Comparison of ENCODE assay signal across 23 mouse cellular contexts in the genomic region with DNA sequence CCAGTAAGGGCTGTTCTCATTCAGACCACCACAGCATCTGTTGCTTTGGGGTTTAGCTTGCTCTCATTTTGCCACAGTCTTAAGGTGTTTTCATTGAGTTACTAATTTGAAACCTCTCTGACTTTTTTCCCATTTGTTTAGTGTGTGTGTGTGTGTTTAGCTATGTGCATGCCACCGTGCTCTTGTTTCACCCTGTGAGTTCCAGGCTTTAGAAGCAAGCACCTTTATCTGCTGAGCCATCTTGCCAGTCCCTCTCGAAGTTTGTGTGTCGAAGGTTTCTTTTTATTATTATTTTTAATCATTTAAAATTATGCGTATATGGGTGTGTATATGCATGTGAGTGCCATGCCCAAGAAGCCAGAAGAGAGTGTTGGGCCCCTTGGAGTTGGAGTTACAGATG. TPM values are rescaled to one million over a fixed set of nuclear protein-coding genes. Genes with fewer than 3 reads are reported as not detected.
DNase-seq lines count a peak whose midpoint lies in the region; ATAC-seq and TF ChIP-seq lines count a peak whose summit lies in the region.
"Had no signal": no experiment of that assay in that cellular context is flagged by ENCODE, and none has a peak within 500 bp of the region (broad histone marks: within the 10 kb centered on the region; RNA-seq: fewer than 3 reads in every experiment).

No protein-coding gene starts in this region.

- ATAC-seq in midbrain, embryonic 11.5 days (ENCODE audit: low FRiP score), result no peak
- no peak for ATAC-seq in midbrain, embryonic 16.5 days
- ATAC-seq in stomach, postnatal 0 days (ENCODE audit: low FRiP score, low TSS enrichment), result no peak
- ATAC-seq: activated CD4-positive, CD25-positive, alpha-beta regulatory T cell, adult 4 months; CD4-positive, CD25-positive, alpha-beta regulatory T cell, adult 4 months; Patski had no signal

- H3K9ac ChIP-seq in midbrain, embryonic 11.5 days (ENCODE audit: low read length), result no peak overlapping the region
- no peak overlapping the region for H3K9ac ChIP-seq in midbrain, embryonic 16.5 days (ENCODE audit: low read depth, low read length)
- no peak overlapping the region for H3K9ac ChIP-seq in stomach, postnatal 0 days (ENCODE audit: low read length)

- TF ChIP-seq EP300 in stomach, postnatal 0 days (optimal IDR thresholded peaks at IDR 0.05), result no peak

- no peak overlapping the region for H3K4me3 ChIP-seq in midbrain, embryonic 11.5 days (ENCODE audit: low read depth, low read length)
- no peak overlapping the region for H3K4me3 ChIP-seq in midbrain, embryonic 16.5 days (ENCODE audit: low read depth, low read length)
- H3K4me3 ChIP-seq in brown adipose tissue, adult 24 weeks (ENCODE audit: insufficient read depth, low read depth, low read length), result no peak overlapping the region
- H3K4me3 ChIP-seq in stomach, postnatal 0 days (ENCODE audit: low read depth, low read length), result no peak overlapping the region

- H3K4me1 ChIP-seq in midbrain, embryonic 11.5 days (ENCODE audit: control insufficient read depth, insufficient read depth, low read length), result peaks cover 4% of the 10 kb centered on the region; the same call in 1 of the 2 replicates
- H3K4me1 ChIP-seq in midbrain, embryonic 16.5 days (ENCODE audit: control insufficient read depth, insufficient read depth, low read length), result no peaks in the 10 kb centered on the region
- peaks cover 6% of the 10 kb centered on the region for H3K4me1 ChIP-seq in brown adipose tissue, adult 24 weeks (ENCODE audit: control insufficient read depth, insufficient read depth, insufficient read length, low read length)
- no peaks in the 10 kb centered on the region for H3K4me1 ChIP-seq in stomach, postnatal 0 days (replicated peaks; ENCODE audit: control insufficient read depth, insufficient read depth)

- H3K27me3 ChIP-seq in midbrain, embryonic 11.5 days (ENCODE audit: control insufficient read depth, insufficient read depth, low read length), result no peaks in the 10 kb centered on the region; the same call in 1 of the 2 replicates
- H3K27me3 ChIP-seq in midbrain, embryonic 16.5 days (ENCODE audit: control insufficient read depth, insufficient read depth, low read depth, low read length), result no peaks in the 10 kb centered on the region; the same call in 1 of the 2 replicates
- no peaks in the 10 kb centered on the region for H3K27me3 ChIP-seq in stomach, postnatal 0 days (ENCODE audit: control insufficient read depth, insufficient read depth, low read length)
- H3K27me3 ChIP-seq: CH12.LX, Patski had no signal

- intact Hi-C loops in heart, postnatal 25 days (cut with DNase I), result no loop called here

- H3K9me3 ChIP-seq in midbrain, embryonic 11.5 days (ENCODE audit: control insufficient read depth, low read length), result no peaks in the 10 kb centered on the region
- H3K9me3 ChIP-seq in midbrain, embryonic 16.5 days (replicated peaks; ENCODE audit: control insufficient read depth, low read length, poor library complexity, severe bottlenecking), result no peaks in the 10 kb centered on the region
- H3K9me3 ChIP-seq in stomach, postnatal 0 days (ENCODE audit: control insufficient read depth, low read length), result no peaks in the 10 kb centered on the region

- TF ChIP-seq CTCF in stomach, postnatal 0 days (IDR thresholded peaks at IDR 0.05; ENCODE audit: low read depth), result no peak

- peak; percentile 64 for DNase-seq in heart, adult 11 months
- DNase-seq in heart, postnatal 25 days (ENCODE audit: low spot score), result no peak
- peak; percentile 73 for DNase-seq in midbrain, embryonic 11.5 days (ENCODE audit: low spot score, missing footprints)
- peak; percentile 23 for DNase-seq in induced T-regulatory cell, adult 2 months (ENCODE audit: low read depth)
- DNase-seq in urinary bladder, adult 18-20 months (ENCODE audit: low spot score in 2 of 2), result no peak
- no peak for DNase-seq in stomach, postnatal 0 days (ENCODE audit: low spot score)
- DNase-seq: adrenal gland, adult 2 months; adrenal gland, adult 8-10 months; adrenal gland, postnatal 10 days; adrenal gland, postnatal 14 days; adrenal gland, postnatal 25 days; adrenal gland, postnatal 36 days; B cell, adult 2 months; cerebellum, adult 11 months; cerebellum, adult 11-12 months; cerebellum, adult 18-20 months had no signal

- no peak overlapping the region for H3K27ac ChIP-seq in midbrain, embryonic 11.5 days (ENCODE audit: low read depth, low read length)
- no peak overlapping the region for H3K27ac ChIP-seq in midbrain, embryonic 16.5 days (ENCODE audit: low read length)
- 0 out of 2 replicates have a peak overlapping the region, but pooled peaks have one; percentile 55 for H3K27ac ChIP-seq in brown adipose tissue, adult 24 weeks (replicated peaks; ENCODE audit: low read depth, low read length)
- H3K27ac ChIP-seq in stomach, postnatal 0 days (replicated peaks), result no peak overlapping the region

- WGBS in midbrain, embryonic 11.5 days, result 87% methylated on average over 4 of the region's 4 CpGs
- WGBS in midbrain, embryonic 16.5 days, result 95% methylated on average over 4 of the region's 4 CpGs
- WGBS in stomach, postnatal 0 days, result 99% methylated on average over 4 of the region's 4 CpGs

- H3K36me3 ChIP-seq in midbrain, embryonic 11.5 days (ENCODE audit: control insufficient read depth, insufficient read depth, low read length), result no peaks in the 10 kb centered on the region
- no peaks in the 10 kb centered on the region for H3K36me3 ChIP-seq in midbrain, embryonic 16.5 days (ENCODE audit: control insufficient read depth, insufficient read depth, low read length)
- H3K36me3 ChIP-seq in stomach, postnatal 0 days (ENCODE audit: control insufficient read depth, insufficient read depth, low read length), result no peaks in the 10 kb centered on the region
- H3K36me3 ChIP-seq: G1E had no signal

- no peak overlapping the region for H3K4me2 ChIP-seq in midbrain, embryonic 11.5 days
- H3K4me2 ChIP-seq in midbrain, embryonic 16.5 days (ENCODE audit: low read length), result no peak overlapping the region
- no peak overlapping the region for H3K4me2 ChIP-seq in stomach, postnatal 0 days (replicated peaks; ENCODE audit: low read depth)

RNA-seq across cellular contexts. Expression of a gene that starts 3.7 kb away (rescaled TPM):
- 1 to 10 TPM; 8.0 to 8.2 TPM for total RNA-seq in heart, postnatal 25 days (2021)
- polyA plus RNA-seq in midbrain, embryonic 11.5 days (2014; fragmentation: Nextera tagmentation; extraction: Ambion mirVana), result 10.4 and 12.1 TPM in 2 replicates
- 5.1 and 5.3 TPM in 2 replicates for polyA plus RNA-seq in midbrain, embryonic 16.5 days (2015; fragmentation: Nextera tagmentation; extraction: Ambion mirVana)
- 9.9 and 15.4 TPM in 2 replicates for polyA plus RNA-seq in brown adipose tissue, adult 24 weeks (2012; ENCODE audit: insufficient read depth, insufficient read length, missing spikeins)
- polyA plus RNA-seq in stomach, postnatal 0 days (2015; fragmentation: Nextera tagmentation; extraction: Ambion mirVana), result 36.6 and 37.0 TPM in 2 replicates

Comparison
In these comparisons a context has a peak if more than half of its experiments do, and no peak if none do; other contexts are left out.
1. DNase-seq: peak in heart, adult 11 months (single experiment), midbrain, embryonic 11.5 days (single experiment) and induced T-regulatory cell, adult 2 months (single experiment); none in heart, postnatal 25 days (single experiment), urinary bladder, adult 18-20 months (0 of 2) and stomach, postnatal 0 days (single experiment).